Mouse (Mus musculus) T-cell, adult 2 months (primary cell): Measurements from ENCODE around the gene Lbh.
A peak's percentile ranks its signal among the peaks of the same experiment; 100 is the strongest.

Source experiments
- DNase-seq: peaks from one replicate; pipeline ENCODE4 v3.0.0; 2022; ENCODE audit warnings: low spot score

Gene Lbh

GRCm38 (mm10) chr17:72918053-72918452 is at the start of gene Lbh:
Gene Lbh, plus strand, starts transcription at chr17:72918305.
- peak; percentile 97 for DNase-seq

- no peak for DNase-seq
These were observed 39.1 kb upstream of the Lbh start for GRCm38 (mm10) chr17:72878979-72879378.

- DNase-seq = no peak
These were observed 37.9 kb upstream of the Lbh start for GRCm38 (mm10) chr17:72880156-72880555.

GRCm38 (mm10) chr17:72881051-72881450 is 37.1 kb upstream of the Lbh start:
- no peak for DNase-seq

- DNase-seq = no peak
These were observed 36.3 kb upstream of the Lbh start for GRCm38 (mm10) chr17:72881804-72882203.

- DNase-seq = peak; percentile 63
These were observed 28.3 kb upstream of the Lbh start for GRCm38 (mm10) chr17:72889556-72890397.

- no peak for DNase-seq
These were observed 27.7 kb upstream of the Lbh start for GRCm38 (mm10) chr17:72890398-72890898.

GRCm38 (mm10) chr17:72891556-72891955 is 26.5 kb upstream of the Lbh start:
- no peak for DNase-seq

- DNase-seq = no peak
These were observed 22.6 kb upstream of the Lbh start for GRCm38 (mm10) chr17:72895506-72895905.

GRCm38 (mm10) chr17:72897076-72897475 is 21.0 kb upstream of the Lbh start:
- DNase-seq = no peak

GRCm38 (mm10) chr17:72897961-72898360 is 20.1 kb upstream of the Lbh start:
- no peak for DNase-seq

- DNase-seq = no peak
These were observed 19.3 kb upstream of the Lbh start for GRCm38 (mm10) chr17:72898775-72899174.

- DNase-seq = no peak
These were observed 17.1 kb upstream of the Lbh start for GRCm38 (mm10) chr17:72901021-72901420.

- DNase-seq = no peak
These were observed 16.4 kb upstream of the Lbh start for GRCm38 (mm10) chr17:72901705-72902104.

- no peak for DNase-seq
These were observed 14.8 kb upstream of the Lbh start for GRCm38 (mm10) chr17:72903321-72903720.

- DNase-seq = no peak
These were observed 14.1 kb upstream of the Lbh start for GRCm38 (mm10) chr17:72903921-72904421.

- DNase-seq = no peak
These were observed 13.2 kb upstream of the Lbh start for GRCm38 (mm10) chr17:72904873-72905272.

- DNase-seq = no peak
These were observed 11.7 kb upstream of the Lbh start for GRCm38 (mm10) chr17:72906231-72906896.

GRCm38 (mm10) chr17:72907211-72907610 is 10.9 kb upstream of the Lbh start:
- no peak for DNase-seq

- no peak for DNase-seq
These were observed 10.3 kb upstream of the Lbh start for GRCm38 (mm10) chr17:72907777-72908176.

- no peak for DNase-seq
These were observed 9.5 kb upstream of the Lbh start for GRCm38 (mm10) chr17:72908561-72908960.

- no peak for DNase-seq
These were observed 8.8 kb upstream of the Lbh start for GRCm38 (mm10) chr17:72909061-72909852.
